Mouse (Mus musculus): Measurements from ENCODE around the gene Hrg.

Gene Hrg

DNA sequence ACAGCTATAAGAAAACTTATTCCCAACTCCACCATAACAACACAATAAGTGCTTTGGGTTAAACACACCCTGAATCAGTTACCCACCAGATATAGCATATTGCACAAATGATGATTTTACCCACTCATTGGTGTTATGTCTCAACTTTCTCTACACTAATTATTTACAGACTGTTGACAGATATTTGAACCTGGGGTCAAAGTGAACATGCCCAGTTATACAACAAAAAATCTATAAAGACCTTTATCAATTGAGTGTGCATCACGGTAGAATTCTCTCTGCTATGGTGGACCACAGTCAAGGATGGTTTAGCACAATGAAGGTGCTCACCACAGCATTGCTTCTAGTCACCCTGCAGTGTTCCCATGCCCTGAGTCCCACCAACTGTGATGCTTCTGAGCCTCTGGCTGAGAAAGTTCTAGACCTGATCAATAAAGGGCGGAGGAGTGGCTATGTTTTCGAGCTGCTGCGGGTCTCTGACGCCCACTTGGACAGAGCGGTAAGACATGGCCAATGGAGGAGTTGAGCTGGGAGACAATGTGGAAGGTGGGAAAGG lies at the start of gene Hrg:
Gene Hrg, plus strand, starts transcription at position 233 of the 556 bp plus-strand sequence.
- DNase-seq: no peak

DNA sequence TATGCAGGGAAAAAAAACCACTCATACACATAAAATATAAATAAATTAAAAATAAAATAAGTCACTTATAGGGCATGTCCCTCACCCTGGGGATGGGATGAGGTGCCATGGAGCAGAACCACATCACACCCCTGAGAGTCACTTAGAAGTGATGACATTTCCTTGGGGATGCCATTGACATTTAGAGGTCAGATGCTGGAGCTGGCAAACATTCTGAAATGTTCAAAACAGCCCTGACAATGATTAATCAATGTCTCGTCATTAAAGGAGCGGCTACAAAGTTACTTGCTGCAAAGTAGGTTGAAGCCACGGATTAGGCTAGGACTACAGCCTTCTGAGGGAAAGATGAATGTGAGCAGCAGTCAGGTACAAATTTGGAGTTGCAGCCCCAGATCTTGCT lies 49.5 kb upstream of the Hrg start:
- DNase-seq: peak in 1 of 2 experiments; percentile 24

DNA sequence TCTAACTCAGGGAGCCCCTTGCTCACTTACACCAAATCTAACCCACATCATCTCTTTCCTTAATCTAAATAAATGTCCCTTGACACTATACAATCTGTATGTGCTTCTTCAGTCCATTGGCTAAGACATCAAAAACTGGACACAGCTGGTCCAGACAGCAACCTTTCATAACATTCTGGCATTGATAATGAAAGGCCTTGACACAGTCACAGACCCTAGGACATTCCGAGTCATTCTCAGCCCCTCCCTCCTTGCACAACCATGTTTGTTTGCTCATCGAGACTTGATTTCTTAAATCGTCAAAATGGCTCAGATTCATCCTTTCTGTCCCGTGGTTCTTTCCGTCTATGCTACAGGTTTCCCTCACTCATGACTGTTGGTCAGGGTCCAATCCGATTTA lies 41.6 kb upstream of the Hrg start:
- DNase-seq: no peak

DNA sequence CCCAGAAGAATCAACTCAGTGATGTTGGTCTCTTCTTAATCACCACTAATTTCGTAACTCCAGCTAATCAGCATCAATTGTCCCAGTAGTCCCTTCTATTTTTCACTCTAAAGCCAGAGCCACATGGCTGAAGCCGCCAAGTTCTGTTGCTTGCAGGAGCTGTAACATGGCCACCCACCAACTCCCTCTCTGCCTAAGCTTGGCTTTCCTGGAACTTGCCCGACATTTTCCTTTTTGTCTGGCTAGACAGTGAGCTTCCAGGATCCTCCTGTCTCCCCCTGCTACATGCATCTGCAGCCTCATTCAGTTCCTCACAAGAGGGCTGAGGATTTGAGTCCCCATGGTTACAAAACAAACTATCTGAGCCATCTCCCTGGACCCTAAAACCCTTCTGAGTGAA lies 38.9 kb upstream of the Hrg start:
- no peak for DNase-seq

DNA sequence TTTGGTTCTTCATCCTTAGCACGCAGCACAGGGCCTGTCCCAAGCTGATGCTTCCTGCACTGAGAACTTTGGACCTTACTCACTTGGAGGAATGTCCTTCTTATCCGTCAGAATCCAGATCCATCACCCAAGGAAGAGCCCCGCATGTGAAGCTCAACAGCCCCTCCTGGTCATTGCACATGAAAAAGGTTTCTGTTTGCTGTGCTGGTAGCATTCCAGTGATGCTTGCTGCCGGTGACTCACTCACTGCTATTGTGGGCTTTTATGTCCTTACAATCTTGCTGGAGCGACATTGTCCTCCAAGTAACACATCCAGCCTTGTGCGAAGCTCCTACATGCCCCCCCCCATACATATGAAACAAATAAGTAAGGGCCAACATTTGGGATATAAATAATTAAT lies 38.0 kb upstream of the Hrg start:
- DNase-seq: no peak

DNA sequence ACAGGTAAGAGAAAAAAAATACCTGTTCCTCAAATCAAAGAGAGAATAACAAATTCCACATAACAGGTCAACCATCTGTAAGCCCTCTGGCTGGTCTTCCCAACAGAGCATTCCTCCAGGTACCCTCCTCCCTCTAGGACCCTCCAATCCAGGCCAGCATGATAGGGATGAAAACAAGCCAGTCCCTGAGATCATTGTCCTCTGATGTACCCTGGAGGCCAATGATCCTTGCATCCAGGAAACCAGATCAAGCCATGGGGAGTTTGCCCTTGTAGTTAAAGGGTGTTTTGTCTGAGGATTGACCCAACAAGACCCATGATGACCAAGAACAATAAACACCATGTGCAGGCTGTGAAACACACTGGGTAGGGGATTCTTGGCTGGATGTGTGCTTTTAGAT lies 36.6 kb upstream of the Hrg start:
- no peak for DNase-seq

DNA sequence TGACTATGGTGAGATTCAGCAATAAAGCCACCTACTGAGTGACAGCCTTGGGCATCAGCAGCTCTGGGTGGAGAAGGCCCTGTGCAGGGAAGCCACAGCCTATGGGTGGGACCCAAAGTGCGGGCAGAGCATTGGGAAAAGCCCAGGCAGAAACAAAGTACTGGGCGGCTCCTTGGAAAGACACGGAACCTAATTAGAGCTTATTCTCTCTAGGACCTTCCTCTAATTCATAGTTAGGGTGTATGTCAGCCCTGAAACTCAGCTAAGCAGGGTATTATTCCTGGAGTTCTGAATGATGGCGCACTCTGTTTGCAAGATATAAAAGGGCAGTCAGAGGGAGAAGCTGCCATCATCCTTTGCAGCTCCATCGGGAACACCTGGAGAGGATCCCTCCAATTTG lies 32.8 kb upstream of the Hrg start, which contains the start of gene Fetub:
Gene Fetub, plus strand, starts transcription at position 301 of the 400 bp plus-strand sequence.
- DNase-seq: no peak

DNA sequence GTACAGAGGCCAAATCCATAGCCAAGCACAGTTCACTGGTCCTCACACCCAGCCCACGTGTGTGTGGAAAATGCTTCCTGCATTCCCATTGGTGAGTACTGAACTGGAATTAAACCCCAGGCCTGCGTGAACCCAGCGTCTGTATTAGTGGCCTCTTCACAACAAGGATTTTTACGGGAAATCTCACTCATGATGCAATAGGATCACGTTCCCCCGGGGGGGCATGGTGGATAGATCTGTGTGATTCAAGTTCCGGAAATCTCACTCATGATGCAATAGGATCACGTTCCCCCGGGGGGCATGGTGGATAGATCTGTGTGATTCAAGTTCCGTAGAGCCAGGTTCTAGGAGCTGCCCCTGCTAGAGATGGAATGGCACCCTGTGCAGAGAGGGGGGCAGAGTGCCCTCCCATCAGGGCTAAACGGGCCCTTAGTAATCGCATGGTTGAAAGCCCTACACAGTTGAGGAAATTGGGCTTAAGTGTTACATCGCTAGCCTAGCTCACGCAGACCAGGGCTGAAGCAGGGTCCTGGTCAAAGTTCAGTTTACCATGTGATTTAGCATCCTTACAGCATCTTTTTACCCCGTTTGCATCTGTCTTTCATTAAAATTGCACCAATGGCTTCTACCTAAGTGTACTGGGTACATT lies 32.1 kb upstream of the Hrg start:
- DNase-seq: no peak

DNA sequence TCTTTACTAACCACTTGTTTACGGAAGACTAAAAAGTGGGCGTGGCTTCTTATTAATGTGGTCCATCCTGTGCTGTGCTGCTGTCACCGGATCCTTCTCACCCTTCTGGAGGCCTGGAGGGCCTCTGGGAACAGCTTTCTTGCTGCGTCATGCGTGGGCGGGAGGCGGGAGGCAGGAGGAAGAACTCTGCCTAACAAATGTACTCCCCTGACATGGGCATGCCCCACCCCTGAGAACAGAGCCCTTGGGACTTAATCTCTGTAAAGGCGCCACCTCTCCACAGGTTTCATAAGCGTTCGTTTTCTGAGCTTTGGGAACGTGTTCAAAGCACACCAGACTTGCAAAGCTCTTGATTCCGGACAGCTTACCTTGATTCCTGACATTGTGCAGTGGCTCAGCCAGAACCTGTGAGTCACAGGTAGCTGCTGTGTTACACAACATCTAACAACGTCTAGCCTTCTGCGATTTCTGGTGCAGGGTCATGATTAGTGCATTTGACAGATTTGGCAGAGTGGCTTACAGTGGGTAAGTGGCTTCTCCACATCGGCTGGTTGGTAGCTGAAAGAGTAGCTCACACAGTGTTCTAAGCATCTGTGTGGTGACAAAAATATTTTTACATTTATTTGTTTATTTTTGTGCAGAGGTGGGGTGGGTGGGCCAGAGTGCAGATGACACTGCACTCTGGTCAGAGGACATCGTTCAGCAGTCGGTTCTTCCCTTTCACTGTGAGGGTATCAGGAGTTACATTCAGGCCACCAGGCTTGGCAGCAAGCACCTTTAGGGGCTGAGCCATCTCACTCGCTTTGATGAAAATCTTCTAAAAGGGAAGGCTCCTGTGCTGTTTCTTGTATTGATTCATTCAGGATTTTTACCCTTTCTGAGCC lies 30.7 kb upstream of the Hrg start:
- peak in 1 of 2 experiments; percentile 21 for DNase-seq

DNA sequence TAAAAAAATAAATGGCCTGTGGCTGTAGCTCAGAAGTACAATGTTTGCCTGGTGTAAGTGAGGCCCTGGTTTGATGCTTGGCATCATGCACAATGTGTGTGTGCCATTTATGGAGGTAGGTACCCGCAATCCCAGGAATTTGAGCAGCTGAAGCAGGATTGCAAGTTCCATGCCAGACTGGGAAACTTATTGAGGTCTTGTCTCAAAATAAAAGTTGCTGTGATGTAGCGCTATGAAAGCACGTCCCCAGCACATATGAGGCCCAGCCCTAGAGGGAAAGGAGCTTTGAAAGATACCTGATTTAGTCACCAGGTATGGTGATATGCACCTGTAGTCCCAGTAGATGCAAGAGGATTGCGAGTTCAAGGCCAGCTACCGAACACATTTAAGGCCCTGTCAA lies 29.1 kb upstream of the Hrg start:
- DNase-seq: no peak

DNA sequence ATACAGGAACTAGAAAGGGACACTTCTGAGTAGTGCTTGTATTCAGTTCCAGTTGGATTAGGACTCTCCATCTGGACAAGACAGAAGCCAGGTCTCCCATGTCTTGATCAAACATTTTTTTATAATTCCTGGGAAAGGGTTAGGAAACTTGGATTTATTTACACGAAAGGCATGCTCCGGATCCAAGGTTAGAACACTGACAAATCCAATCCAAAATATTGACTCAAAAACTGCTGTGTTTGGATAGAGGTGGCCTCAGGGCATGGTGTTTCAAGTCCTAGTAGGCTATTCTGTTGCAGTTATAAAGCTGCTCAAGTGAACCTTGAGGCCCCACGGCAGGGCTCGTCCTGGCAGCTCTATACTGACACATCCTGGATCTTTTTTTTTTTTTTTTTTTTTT lies 28.4 kb upstream of the Hrg start:
- DNase-seq: no peak

DNA sequence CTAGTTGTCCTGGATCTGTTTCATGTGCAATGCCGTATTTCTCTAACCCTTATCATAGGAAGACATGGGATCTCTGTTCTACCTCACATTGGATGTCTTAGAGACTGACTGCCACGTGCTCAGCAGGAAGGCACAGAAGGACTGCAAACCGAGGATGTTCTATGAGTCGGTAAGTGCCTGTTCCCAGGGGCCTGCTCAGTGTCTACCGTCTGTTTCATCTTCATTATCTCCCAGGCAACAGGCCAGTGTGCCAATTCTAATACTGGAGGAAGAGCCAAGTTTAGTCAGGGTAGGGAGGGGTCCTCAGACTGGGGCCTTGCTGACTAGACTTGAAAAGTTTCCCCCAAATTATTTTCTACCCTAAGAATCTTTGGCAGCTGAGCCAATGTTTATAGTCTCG lies 21.3 kb upstream of the Hrg start:
- DNase-seq: no peak

DNA sequence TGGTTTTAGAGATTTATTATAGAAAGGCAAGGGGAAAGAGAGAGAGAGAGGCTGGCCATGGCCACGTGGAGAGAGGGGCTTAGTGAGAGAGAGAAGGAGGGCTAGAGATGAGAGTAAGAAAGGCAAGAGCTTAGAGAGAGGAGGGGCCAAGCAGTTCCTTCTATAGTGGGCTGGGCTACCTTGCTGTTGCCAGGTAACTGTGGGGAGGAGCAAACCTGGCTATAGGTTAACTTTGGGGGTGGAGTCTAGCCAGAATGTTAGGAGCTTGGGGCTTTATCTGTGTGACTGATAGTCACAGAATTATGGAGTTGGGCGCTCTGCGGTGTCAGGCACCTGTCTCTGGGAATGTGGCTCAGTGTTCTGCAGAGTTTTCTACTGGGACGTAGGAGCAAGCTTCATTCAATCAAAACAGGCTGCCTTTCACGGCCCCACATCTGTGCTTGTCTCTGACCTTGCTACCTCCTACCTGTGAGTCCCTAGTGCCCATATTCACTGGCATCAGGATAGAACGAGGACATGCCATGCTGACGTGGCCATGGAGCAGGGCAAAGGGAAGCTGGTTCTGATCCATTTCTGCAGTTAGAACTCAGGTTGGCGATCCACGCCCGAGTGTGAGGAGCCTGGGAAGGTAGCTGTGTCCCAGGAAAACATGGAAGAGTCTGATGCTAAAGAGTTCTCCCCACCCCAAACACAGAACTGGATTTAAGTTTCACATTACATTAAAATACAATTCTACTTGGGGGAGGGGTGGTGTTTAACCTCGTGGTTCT lies 19.3 kb upstream of the Hrg start:
- no peak for DNase-seq

DNA sequence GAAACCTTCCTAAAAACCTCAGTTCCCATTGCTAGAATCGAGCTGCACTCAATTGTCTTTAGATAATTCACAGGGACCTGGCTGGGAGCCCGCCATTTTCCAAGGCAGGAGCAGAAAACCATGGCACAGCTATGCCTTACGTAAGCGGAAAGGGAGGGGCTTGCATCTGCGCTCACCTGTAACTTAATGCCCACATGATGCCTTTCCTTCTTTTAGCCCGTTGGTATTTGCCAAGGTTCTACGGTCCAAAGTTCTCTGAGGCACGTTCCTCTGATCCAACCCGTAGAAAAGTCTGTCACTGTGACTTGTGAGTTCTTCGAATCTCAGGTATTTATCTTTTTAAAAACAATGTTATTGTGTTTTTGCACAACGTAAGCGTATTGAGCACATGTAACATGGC lies 13.2 kb upstream of the Hrg start:
- peak; percentile 21 to 48 for DNase-seq

DNA sequence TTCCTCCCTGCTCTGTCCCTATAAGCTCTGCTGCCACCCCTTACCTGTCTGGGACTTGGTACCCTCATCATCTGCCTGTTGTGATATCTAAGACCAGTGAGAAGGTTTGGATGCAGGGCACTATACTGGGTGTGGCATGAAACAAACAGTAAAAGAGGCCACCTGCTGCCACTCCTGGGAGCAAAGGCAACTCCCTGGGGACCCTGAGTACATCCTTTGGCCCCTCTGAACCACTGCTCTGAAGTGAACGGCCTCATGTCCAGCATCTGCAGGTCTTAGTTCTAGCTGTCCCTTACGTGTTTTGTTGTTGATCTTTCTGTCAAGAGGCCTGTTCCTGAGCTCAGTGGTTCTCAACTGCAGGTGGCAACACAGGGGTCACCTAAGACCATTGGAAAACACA lies 12.3 kb upstream of the Hrg start:
- no peak for DNase-seq

DNA sequence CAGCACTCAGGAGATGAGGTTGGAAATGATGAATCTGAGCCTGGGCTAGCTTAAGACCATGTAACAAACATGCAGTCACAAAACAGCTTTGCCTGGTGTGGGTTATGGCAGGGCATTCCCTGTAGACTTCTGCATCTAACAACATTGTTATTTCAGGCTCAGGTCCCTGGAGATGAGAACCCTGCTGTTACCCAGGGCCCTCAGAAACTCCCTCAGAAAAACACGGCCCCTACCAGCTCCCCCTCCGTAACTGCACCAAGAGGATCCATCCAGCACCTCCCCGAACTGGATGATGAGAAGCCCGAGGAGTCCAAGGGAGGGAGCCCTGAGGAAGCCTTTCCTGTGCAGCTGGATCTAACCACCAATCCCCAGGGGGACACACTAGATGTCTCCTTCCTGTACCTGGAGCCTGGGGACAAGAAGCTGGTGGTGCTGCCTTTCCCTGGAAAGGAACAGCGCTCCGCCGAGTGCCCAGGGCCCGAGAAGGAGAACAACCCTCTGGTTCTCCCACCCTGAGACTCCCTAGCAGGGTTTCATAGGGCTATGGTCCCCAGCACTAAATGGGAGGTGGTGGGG lies 11.7 kb upstream of the Hrg start:
- no peak for DNase-seq

DNA sequence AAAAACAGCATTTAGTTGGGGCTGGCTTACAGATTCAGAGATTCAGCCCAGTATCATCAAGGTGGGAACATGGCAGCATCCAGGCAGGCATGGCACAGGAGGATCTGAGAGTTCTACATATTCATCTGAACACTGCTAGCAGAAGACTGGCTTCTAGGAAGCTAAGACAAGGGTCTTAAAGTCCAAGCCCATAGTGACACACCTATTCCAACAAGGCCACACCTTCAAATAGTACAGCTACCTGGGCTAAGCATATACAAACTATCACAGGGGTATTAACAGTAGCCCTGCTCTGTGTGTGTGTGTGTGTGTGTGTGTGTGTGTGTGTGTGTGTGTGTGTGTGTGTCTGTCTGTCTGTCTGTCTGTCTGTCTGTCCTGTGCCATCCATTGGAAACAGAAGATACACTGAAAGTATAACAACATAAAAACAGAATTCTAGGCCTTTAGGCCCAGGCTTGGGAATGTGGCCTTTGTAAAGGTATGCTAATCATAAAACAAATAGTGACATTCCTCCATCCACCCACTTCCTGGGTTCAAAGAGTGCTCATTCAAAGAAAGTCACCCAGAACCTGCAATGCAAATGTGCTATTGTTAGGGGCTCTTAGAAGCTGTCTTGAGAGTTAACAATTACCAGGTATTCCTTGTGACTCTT lies 8.9 kb upstream of the Hrg start:
- DNase-seq: peak in 1 of 2 experiments; percentile 11

DNA sequence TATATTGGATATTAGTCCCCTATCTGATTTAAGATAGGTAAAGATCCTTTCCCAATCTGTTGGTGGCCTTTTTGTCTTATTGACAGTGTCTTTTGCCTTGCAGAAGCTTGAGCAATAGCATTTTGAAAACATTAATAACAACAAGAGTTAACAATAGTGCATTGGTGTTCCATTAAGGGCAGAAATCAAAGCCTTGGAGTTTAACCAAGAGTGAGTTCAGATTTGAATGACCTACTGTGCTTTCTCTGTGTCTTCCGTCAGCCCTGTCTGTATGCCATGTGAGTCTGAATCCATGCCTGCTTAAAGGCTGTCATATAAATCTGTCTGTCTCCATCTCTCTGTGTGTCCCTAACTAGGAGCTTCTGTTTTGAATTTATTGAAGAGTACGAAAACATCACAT lies 3.5 kb upstream of the Hrg start:
- DNase-seq: no peak

DNA sequence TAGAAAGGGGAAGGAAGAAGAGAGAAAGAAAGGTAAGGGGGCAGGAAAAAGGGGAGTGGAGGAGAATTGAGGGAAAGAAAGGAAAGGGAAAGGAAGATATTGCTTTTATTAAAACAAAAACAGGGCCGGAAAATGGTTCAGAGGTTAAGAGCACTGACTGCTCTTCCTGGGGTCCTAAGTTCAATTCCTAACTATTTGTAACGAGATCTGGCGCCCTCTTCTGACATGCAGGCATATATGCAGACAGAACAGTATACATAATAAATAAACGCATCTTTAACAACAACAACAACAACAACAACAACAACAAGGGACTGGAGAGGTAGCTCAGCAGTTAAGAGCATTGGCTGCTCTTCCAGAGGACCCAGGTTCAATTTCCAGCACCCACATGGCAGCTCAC lies 2.2 kb downstream of the Hrg start:
- DNase-seq: peak; percentile 18 to 19

DNA sequence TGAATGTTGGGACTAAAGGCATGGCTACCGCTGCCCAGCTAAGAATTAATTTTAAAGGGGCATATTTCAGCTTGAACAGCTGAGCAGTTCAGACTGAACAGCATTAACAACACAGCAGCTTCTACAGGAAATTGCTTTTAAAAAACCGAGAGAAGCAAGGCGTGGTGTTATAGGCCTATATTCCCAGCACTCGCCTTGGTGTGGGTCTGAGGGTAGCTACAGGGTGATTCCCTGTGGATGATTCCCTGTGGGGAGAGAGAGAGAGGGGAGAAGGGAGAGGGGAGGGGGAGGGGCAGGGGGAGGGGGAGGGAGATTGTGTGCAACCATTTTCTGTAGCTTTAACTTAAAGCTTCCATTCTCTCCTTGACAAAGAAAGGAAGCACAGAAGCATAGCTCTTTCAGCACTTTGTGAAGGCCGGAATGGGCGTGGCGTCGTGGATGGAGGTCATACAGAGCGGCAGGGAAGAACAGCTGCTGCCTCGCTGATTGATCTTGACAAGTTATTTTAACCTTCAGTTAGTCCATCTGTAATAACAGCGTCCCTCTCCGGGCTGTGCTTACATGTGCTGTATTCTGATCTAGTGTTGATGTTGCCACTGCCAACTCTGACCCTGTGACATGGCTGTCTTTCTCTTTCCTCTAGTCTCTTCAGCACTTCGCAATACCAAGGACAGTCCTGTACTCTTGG lies 4.7 kb downstream of the Hrg start:
- no peak for DNase-seq

DNA sequence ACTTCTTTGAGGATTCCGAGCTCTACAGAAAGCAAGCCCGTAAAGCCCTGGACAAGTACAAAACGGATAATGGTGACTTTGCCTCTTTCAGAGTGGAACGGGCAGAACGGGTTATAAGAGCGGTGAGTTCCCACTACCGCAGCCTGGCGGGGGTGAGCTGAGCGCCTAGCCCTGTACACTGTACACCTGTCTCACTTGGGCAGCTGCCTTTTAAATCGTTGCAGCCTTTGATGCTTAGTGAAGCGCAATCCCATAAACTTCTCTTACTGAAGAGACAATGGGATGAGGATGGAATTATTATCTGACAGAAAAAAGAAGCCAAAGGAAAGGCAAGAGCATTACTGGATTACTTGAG lies 5.2 kb downstream of the Hrg start:
- DNase-seq: no peak

DNA sequence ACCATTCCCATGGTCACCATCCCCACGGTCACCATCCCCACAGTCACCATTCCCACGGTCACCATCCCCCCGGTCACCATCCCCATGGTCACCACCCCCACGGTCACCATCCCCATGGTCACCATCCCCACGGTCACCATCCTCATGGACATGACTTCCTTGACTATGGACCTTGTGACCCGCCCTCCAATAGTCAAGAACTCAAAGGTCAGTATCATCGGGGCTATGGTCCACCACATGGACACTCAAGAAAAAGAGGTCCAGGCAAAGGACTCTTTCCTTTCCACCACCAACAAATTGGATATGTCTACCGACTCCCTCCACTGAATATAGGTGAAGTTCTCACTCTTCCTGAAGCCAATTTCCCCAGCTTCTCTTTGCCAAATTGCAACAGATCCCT lies 10.2 kb downstream of the Hrg start:
- DNase-seq: no peak
